Mouse (Mus musculus) liver, adult 2 months (tissue): ENCODE results near the gene Vps37b. TPM values are rescaled to one million over a fixed set of nuclear protein-coding genes. Genes with fewer than 3 reads are reported as not detected.

ENCODE experiments used
- DNase-seq: peaks from one replicate; pipeline ENCODE4 v3.0.0-alpha.2; 2011; ENCODE audit warnings: low read depth, low spot score; ENCODE audit errors: extremely low read depth
- H3K27ac ChIP-seq: fragments of 200-500 bp; replicated peaks from 2 replicates; pipeline ENCODE4 v1.5.1; 2012; ENCODE audit warnings: low read depth, mild to moderate bottlenecking, control low read depth, inconsistent platforms, low read length; ENCODE audit not compliant: insufficient read depth
- H3K27me3 ChIP-seq: fragments of 200-500 bp; 2 replicates; pipeline ENCODE4 v1.6.1; 2012; ENCODE audit warnings: mild to moderate bottlenecking, moderate library complexity, low read length, inconsistent platforms; ENCODE audit not compliant: control insufficient read depth, insufficient read depth
- H3K36me3 ChIP-seq: fragments of 200-500 bp; 2 replicates; pipeline ENCODE4 v1.6.1; 2012; ENCODE audit warnings: low read length, inconsistent platforms; ENCODE audit not compliant: control insufficient read depth, insufficient read depth
- H3K4me1 ChIP-seq: fragments of 200-500 bp; 2 replicates; pipeline ENCODE4 v1.6.1; 2011; ENCODE audit warnings: low read length; ENCODE audit not compliant: control insufficient read depth, insufficient read depth
- H3K4me3 ChIP-seq: fragments of 200-500 bp; 2 replicates; pipeline ENCODE4 v1.5.1; 2011; ENCODE audit warnings: low read depth, mild to moderate bottlenecking, control low read depth, low read length, moderate library complexity; ENCODE audit not compliant: insufficient read depth
- H3K79me2 ChIP-seq: fragments of 200-500 bp; 2 replicates; pipeline ENCODE4 v1.6.1; 2012; ENCODE audit warnings: inconsistent platforms, mild to moderate bottlenecking, low read length, moderate library complexity; ENCODE audit not compliant: control insufficient read depth, insufficient read depth
- H3K9ac ChIP-seq: fragments of 200-500 bp; 2 replicates; pipeline ENCODE4 v1.6.1; 2012; ENCODE audit warnings: low read depth, mild to moderate bottlenecking, control low read depth, inconsistent platforms, low read length
- CTCF ChIP-seq: fragments of 200-500 bp; IDR thresholded peaks from 2 replicates; pipeline ENCODE4 v1.5.1; 2011; ENCODE audit warnings: low read depth, low read length, control low read depth
- POLR2A ChIP-seq: fragments of 200-500 bp; IDR thresholded peaks from 2 replicates; pipeline ENCODE4 v1.6.1; 2011; ENCODE audit warnings: low read length, control low read depth; ENCODE audit not compliant: insufficient read depth; ENCODE audit errors: extremely low read depth
- WGBS: fragments of 180-500 bp; shearing (Covaris S2); methylation state at CpG from one replicate; pipeline ENCODE4 v1.1.7; 2018; 5-methylcytosine and 5-hydroxymethylcytosine counted together
- polyA plus RNA-seq: library from polyadenylated mRNA; depleted of rRNA; stranded (reverse); fragments of >200 nt; gene quantifications from 2 replicates; pipeline ENCODE4 v1.2.3, GENCODE M21; 2012
- total RNA-seq: library from RNA; depleted of rRNA; stranded (reverse); fragments of >200 nt; gene quantifications from 2 replicates; pipeline ENCODE4 v1.2.3, GENCODE M21; 2014

Gene Vps37b
- total and polyA plus RNA-seq, 2 experiments: 4.4 to 31.4 TPM

DNA sequence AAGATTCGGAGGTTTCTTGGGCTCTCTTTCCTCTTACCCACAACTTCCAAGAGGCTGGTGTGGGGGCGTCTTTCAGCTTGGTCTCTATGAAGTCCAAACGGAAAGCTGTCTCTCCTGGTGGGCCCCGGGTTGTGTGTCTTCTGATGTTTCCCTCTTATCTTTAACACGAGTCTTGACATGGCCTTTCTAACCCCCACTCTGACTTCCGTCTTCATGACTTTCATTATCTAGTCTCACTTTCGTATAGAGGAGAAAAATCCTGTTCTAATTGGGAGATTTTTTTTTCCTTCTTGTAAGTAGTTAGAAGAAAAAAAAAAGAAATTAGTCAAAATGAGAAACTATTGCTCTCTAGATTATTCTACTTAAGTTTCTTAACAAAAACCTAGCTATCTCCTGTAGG is 9.7 kb downstream of the Vps37b start:
- Histone ChIP-seq H3K79me2 (peaks cover 41% of the 10 kb centered on the region), H3K4me3 (no peak overlapping the region), H3K27ac (peak overlapping the region; percentile 4), H3K36me3 (no peaks in the 10 kb centered on the region), H3K27me3 (no peaks in the 10 kb centered on the region), H3K4me1 (peaks cover 55% of the 10 kb centered on the region), H3K9ac (no peak overlapping the region)
- TF ChIP-seq POLR2A (no peak), CTCF (no peak)
- 59% methylated on average over 7 of the region's 7 CpGs for WGBS
- no peak for DNase-seq

- H3K9ac ChIP-seq: no peak overlapping the region
- DNase-seq: peak; percentile 67
- peaks cover 48% of the 10 kb centered on the region for H3K79me2 ChIP-seq
- H3K4me1 ChIP-seq: peaks cover 54% of the 10 kb centered on the region
- H3K4me3 ChIP-seq: no peak overlapping the region
- peak overlapping the region; percentile 4 for H3K27ac ChIP-seq
- no peaks in the 10 kb centered on the region for H3K36me3 ChIP-seq
- 66% methylated on average over 11 of the region's 11 CpGs for WGBS
- H3K27me3 ChIP-seq: no peaks in the 10 kb centered on the region
- TF ChIP-seq POLR2A: no peak
- no peak for TF ChIP-seq CTCF
Measured at GRCm38 (mm10) chr5:124021701-124022100, 10.4 kb downstream of the Vps37b start.

DNA sequence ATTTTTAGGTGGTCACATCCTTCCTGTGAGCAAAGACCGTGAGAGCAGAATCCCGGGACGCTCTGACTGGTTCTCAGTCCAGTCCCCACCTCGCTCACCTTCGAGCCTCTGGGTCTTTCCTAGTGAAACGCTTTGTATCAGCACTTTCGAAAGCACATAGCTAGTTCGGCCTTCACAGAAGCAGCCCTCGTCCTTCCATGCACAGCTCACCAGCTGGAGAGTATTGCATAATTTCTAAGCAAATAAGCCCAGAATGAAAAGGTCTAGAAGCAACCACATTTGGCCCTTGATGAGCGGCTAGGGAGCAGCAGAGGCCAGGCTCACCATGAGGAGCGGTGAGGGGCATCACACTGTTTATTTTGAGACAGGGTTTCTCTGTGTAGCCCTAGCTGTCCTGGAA is 10.9 kb downstream of the Vps37b start:
- 20% methylated on average over 11 of the region's 11 CpGs for WGBS

DNA sequence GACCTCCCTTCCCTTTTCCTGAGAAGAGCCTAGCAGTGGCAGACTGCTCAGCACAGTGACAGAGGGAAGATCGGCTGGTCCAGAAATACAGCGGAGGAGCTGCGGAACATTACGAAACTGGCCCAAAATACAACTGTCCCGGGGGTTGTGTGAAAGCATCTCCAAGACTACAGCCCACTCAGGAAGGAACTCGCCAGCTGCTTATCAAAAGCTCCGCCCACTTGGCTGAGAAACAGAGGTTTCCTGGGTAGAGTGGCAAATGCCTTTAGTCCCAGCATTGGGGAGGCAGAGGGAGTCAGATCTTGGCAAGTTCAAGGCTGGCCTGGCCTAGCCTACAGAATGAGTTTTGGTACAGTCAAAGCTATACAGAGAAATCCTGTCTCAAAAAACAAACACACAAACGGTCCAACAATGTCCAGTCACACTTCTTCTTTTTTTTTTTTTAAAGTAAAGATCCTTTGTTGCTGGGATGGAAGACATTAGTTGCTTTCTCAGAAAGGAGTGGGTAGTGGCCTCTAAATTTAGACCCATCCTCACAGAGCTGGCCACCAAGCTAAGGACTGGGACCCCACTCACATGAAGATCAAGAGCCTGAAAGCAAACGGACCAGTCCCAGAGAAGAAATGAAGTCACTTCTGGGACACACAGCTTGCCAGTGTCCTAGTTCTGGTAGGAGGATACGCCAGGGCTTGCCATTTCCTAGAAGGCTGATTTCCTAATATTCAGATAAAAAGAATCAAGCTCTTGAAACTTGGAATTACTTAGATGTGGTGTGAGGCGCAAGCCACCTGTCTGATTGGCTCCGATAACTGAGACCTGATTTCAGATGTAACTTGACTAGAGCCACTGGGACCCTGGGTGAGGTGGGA is 12.5 kb downstream of the Vps37b start:
- H3K9ac ChIP-seq: no peak overlapping the region
- no peak overlapping the region; the same call in 1 of the 2 replicates for H3K27ac ChIP-seq
- peak; percentile 63 for DNase-seq
- no peak overlapping the region for H3K4me3 ChIP-seq
- no peaks in the 10 kb centered on the region for H3K27me3 ChIP-seq
- no peaks in the 10 kb centered on the region for H3K36me3 ChIP-seq
- peaks cover 46% of the 10 kb centered on the region for H3K4me1 ChIP-seq
- TF ChIP-seq CTCF (no peak), POLR2A (no peak)
- peaks cover 53% of the 10 kb centered on the region for H3K79me2 ChIP-seq
- 17% methylated on average over 12 of the region's 12 CpGs for WGBS

More for the DNA sequence above, 10.9 kb downstream of the Vps37b start:
- Histone ChIP-seq H3K27ac (peak overlapping the region; percentile 71), H3K79me2 (peaks cover 53% of the 10 kb centered on the region), H3K27me3 (no peaks in the 10 kb centered on the region), H3K4me3 (no peak overlapping the region), H3K36me3 (no peaks in the 10 kb centered on the region), H3K9ac (no peak overlapping the region), H3K4me1 (peaks cover 52% of the 10 kb centered on the region)
- DNase-seq: peak; percentile 92
- no peak for TF ChIP-seq POLR2A
- TF ChIP-seq CTCF: no peak

DNA sequence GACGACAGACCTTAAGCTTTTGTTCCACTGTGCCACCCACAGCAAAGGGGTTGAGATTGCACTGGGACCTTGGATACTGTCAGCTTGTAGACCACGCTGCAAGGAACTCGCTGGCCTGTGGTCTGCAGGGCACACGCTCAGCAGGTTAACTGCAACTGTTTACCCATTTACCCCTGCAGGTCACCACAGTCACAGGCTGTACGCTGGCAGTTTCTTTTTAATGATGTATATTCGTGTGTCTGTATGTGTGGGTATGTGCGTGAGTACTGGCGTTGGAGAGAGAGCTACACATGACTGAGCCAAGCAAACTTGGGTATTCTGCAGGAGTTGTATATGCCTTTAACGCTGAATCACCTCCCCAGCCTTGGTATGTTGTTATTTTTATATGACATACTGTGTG is 13.4 kb downstream of the Vps37b start:
- no peaks in the 10 kb centered on the region for H3K36me3 ChIP-seq
- peaks cover 54% of the 10 kb centered on the region for H3K79me2 ChIP-seq
- H3K27ac ChIP-seq: no peak overlapping the region
- no peak overlapping the region for H3K9ac ChIP-seq
- peaks cover 52% of the 10 kb centered on the region for H3K4me1 ChIP-seq
- no peak for TF ChIP-seq POLR2A
- no peak for TF ChIP-seq CTCF
- WGBS: 77% methylated on average over 9 of the region's 9 CpGs
- no peaks in the 10 kb centered on the region for H3K27me3 ChIP-seq
- DNase-seq: peak; percentile 68
- H3K4me3 ChIP-seq: no peak overlapping the region

DNA sequence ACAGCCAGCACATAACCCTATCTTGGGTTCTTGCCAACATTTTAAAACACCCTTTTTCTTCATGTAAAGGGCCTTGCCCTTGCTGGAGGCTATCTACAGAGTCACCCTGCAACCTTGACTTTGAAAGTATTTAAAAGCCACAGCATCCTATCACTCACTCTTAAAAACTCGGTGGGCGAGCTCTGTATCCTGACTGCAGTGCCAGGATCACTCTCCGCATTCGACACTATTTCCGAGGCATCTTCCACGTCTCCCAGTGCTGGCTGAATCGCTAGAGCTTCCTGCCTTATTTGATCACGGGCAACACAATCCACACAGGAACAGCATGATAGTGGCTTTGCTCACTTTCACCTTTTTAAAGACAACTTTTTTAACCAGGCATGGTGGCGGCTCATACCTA is 14.1 kb downstream of the Vps37b start:
- 65% methylated on average over 9 of the region's 9 CpGs for WGBS
- no peaks in the 10 kb centered on the region for H3K27me3 ChIP-seq
- H3K27ac ChIP-seq: no peak overlapping the region
- H3K4me1 ChIP-seq: peaks cover 56% of the 10 kb centered on the region
- no peaks in the 10 kb centered on the region for H3K36me3 ChIP-seq
- H3K79me2 ChIP-seq: peaks cover 56% of the 10 kb centered on the region
- TF ChIP-seq POLR2A: no peak
- no peak for TF ChIP-seq CTCF
- H3K4me3 ChIP-seq: no peak overlapping the region
- H3K9ac ChIP-seq: no peak overlapping the region
- no peak for DNase-seq
